Mouse (Mus musculus) heart, adult 2 months (tissue): ENCODE measurements around the gene Mettl25.

Experiments
- CTCF ChIP-seq: fragments of 200-600 bp; IDR thresholded peaks from 2 replicates; pipeline ENCODE4 v1.8.1; 2022; ENCODE audit warnings: antibody characterized with exemption, mild to moderate bottlenecking, moderate library complexity
- EP300 ChIP-seq: fragments of 200-500 bp; IDR thresholded peaks from 2 replicates; pipeline ENCODE4 v1.6.1; 2011; ENCODE audit warnings: low read depth, low read length, control low read depth; ENCODE audit not compliant: insufficient read depth
- POLR2A ChIP-seq: fragments of 200-500 bp; IDR thresholded peaks from 2 replicates; pipeline ENCODE4 v1.6.1; 2011; ENCODE audit warnings: mild to moderate bottlenecking, low read depth, low read length, control low read depth; ENCODE audit not compliant: insufficient read depth

- no peak for TF ChIP-seq CTCF
- TF ChIP-seq EP300, result no peak
- TF ChIP-seq POLR2A, result no peak
Observed at GRCm38 (mm10) chr10:105760046-105760445, 81.1 kb downstream of the Mettl25 start.
